Mouse (Mus musculus): Measurements from ENCODE around the gene Usp29. TPM values are rescaled to one million over a fixed set of nuclear protein-coding genes. Genes with fewer than 3 reads are reported as not detected.
"Not testable (repeated sequence)": the region's sequence is repeated elsewhere in the genome, so short reads cannot be mapped to it uniquely, and the experiment has no call there.

The Usp29 gene
- polyA plus RNA-seq, 1 experiment from 2014 or later = 9.3 TPM

DNA sequence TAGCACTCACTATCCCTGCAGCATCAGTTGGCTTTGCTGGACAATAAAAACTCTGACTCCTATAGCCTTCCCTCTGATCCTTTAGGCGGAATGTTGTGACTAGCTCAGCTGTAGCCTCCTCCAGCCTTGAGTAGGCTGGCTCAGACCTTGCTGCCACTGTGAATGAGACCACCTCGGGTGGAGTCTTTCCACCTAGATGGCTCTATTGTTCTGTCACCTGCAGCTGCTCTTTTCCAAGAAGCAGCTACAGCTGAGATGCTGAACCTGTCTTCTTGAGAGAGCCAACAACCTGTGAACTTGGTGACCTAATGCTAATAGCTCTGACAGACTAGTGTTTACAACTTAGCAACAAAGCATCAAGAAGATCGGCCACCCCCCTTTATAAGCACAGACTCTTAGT is 268.5 kb downstream of the Usp29 start:
- not testable (repeated sequence) for H3K27ac ChIP-seq (ENCODE audit: low read depth, low read length); H3K9ac ChIP-seq (ENCODE audit: low read depth, low read length); H3K4me3 ChIP-seq (ENCODE audit: low read length); H3K9me3 ChIP-seq (ENCODE audit: control insufficient read depth, low read length); H3K36me3 ChIP-seq (ENCODE audit: control insufficient read depth, insufficient read depth, low read length); H3K4me2 ChIP-seq (replicated peaks; ENCODE audit: low read depth, low read length); ATAC-seq (ENCODE audit: low FRiP score, low TSS enrichment); H3K4me1 ChIP-seq (ENCODE audit: control insufficient read depth, insufficient read depth, low read length); H3K27me3 ChIP-seq (ENCODE audit: control insufficient read depth, insufficient read depth, low read length)
- WGBS = 48% methylated on average over 3 of the region's 3 CpGs

DNA sequence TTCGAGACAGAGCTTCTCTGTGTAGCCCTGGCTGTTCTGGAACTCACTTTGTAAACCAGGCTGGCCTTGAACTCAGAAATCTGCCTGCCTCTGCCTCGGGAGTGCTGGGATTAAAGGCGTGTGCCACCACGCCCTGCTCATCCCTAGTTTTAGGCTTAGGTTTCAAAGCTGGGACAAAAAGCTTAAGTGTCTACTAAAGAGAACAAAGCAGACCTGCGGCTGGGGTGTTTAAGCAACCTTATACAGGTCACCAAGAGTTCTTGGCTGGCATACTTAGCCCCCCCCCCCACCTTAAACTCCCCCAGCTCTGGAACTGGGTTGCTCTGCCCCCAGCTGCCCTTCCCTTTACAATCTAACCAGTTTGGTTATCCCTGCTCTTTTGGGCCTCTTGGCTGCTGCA is 275.1 kb downstream of the Usp29 start:
- not testable (repeated sequence) for H3K4me2 ChIP-seq (replicated peaks; ENCODE audit: low read depth, low read length); H3K4me3 ChIP-seq (ENCODE audit: low read length); H3K4me1 ChIP-seq (ENCODE audit: control insufficient read depth, insufficient read depth, low read length); H3K36me3 ChIP-seq (ENCODE audit: control insufficient read depth, insufficient read depth, low read length); H3K27ac ChIP-seq (ENCODE audit: low read depth, low read length); H3K27me3 ChIP-seq (ENCODE audit: control insufficient read depth, insufficient read depth, low read length); ATAC-seq (ENCODE audit: low FRiP score, low TSS enrichment); H3K9me3 ChIP-seq (ENCODE audit: control insufficient read depth, low read length); H3K9ac ChIP-seq (ENCODE audit: low read depth, low read length)
- WGBS = 84% methylated on average over 5 of the region's 5 CpGs

MicroRNAs encoded within 50 kb of the gene (microRNA counts, 519-probe panel; counts per million panel counts)
- not detected for microRNA mmu-miR-3099

Small RNAs within 50 kb of the gene (microRNA-seq; reads per million reads assigned to microRNA genes)
- gene Mir3099 = 18.9 reads per million, percentile 32 among the genes with 10 or more reads in this experiment

Other genes with a start within 250 kb of the Usp29 start
- gene Olfr5, start 243.6 kb upstream of the Usp29 start, polyA plus RNA-seq (2014; fragmentation: Nextera tagmentation; extraction: Ambion mirVana) = not detected in 2 replicates
- gene Olfr1347, start 230.8 kb upstream of the Usp29 start, polyA plus RNA-seq (2014; fragmentation: Nextera tagmentation; extraction: Ambion mirVana) = not detected in 2 replicates
- gene Olfr1348, start 221.8 kb upstream of the Usp29 start, polyA plus RNA-seq (2014; fragmentation: Nextera tagmentation; extraction: Ambion mirVana) = not detected in 2 replicates
- not detected in 2 replicates for gene Olfr1349, start 207.6 kb upstream of the Usp29 start, polyA plus RNA-seq (2014; fragmentation: Nextera tagmentation; extraction: Ambion mirVana)
- gene Olfr1350, start 165.7 kb upstream of the Usp29 start, polyA plus RNA-seq (2014; fragmentation: Nextera tagmentation; extraction: Ambion mirVana) = not detected in 2 replicates
- 4.7 and 6.0 TPM in 2 replicates for gene Zim1, start 34.1 kb upstream of the Usp29 start, polyA plus RNA-seq (2014; fragmentation: Nextera tagmentation; extraction: Ambion mirVana)
- 111 and 222 TPM in 2 replicates for gene Peg3, start 147 bp upstream of the Usp29 start, polyA plus RNA-seq (2014; fragmentation: Nextera tagmentation; extraction: Ambion mirVana)